Mouse (Mus musculus) adrenal gland, postnatal 4 days (tissue): Measurements from ENCODE around the gene Nacc2. TPM values are rescaled to one million over a fixed set of nuclear protein-coding genes. Genes with fewer than 3 reads are reported as not detected.

ENCODE experiments used
- DNase-seq, 2 experiments: peaks; one replicate each; pipeline ENCODE4 v3.0.0; 2021 to 2022; ENCODE audit warnings: low spot score in 2 of 2, mixed read lengths in 2 of 2
- total RNA-seq, 2 experiments: library from RNA; stranded (reverse); gene quantifications; 2 replicates each; pipeline ENCODE4 v1.2.3; 2021

Nacc2 gene
- total RNA-seq, 2 experiments from 2014 or later = 24.8 to 27.0 TPM

DNA sequence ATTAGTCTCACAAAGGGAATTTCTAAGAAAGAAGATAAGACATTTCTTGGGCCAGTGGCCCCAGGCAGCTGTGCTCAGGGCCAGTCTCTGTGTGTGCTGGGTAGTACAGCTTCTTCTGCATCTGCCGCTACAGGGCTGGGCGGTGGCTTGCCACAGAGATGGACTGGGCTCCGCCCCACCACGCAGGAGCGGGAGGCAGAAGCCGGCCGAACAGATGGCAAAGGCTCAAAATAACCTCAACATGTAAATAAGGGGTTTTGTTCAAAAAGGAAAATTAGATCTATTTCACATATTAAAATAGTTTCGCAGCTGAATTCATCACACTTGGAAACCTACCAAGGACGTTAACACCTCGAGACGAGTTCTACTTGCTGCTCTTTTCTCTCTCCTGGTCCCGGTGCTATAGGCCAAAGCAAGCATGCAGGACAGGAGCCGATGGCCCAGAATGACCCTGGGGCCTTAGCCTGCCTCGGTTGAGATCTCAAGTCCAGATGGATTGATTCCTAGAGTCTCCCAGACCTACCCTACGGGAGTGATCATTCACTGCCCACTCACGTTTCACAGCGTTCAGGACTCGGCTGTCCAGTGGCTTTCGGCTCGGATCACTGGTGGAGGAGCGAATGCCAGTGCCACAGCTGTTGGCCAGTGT is 61.9 kb downstream of the Nacc2 start:
- no peak for DNase-seq

DNA sequence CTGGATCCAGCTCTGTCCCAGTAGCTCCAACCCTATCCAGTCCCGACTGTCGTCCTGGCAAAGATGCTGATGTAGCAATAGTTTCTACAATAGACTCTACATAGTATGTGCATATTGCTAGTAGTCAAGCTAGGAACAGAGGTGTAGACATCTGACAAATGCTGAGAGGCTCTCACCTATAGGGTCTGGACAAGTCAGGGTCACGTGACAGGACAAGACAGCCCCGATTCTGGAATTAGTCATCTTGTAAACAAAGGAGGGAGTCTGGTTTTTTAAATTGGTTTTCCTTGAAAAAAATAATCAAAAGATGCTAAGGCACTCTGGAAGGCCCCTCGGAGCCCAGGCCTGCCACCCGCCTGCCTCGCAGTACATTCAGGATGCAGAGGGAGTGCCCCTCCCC is 66.0 kb downstream of the Nacc2 start:
- DNase-seq = no peak

- no peak for DNase-seq
Measured at GRCm38 (mm10) chr2:26056226-26056625, 66.8 kb downstream of the Nacc2 start.

- no peak for DNase-seq
Measured at GRCm38 (mm10) chr2:26055747-26056102, 67.3 kb downstream of the Nacc2 start.

DNA sequence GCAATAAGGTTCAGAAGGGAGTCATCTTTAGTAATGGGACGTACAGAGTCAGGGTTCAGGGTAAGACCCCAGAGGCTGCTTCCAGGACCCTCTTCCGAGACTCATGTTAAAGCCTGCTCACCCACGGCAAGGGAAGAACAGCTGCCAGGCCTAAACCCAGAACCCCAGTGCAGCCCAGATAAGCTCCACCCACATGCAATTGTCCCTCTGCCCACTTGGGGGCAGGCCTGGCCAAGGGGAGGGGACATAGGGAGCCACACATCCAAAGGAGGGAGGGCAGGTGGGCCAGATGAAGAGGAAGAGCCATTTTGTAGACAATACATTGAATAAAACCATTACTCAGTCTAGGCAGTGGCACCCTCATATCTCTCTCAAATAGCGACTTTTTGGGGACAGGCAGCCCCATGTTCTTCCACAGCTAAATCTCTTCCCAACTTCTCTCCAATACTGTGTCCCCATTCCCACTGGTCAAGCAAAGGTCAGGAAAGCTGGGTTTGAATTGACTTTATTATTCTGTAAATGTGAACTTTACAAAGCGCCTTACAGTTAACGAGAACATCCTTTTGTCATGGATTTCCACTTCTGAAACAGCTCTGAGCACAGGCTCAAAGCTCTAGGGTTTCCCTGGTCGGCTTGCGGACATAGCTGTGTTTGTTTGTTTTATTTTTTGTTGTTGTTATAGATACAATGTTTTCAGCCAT is 67.8 kb downstream of the Nacc2 start:
- DNase-seq = peak; percentile 39 to 49

GRCm38 (mm10) chr2:26052806-26053205 is 70.2 kb downstream of the Nacc2 start:
- DNase-seq = no peak

- DNase-seq = no peak
Measured at GRCm38 (mm10) chr2:26048816-26049215, 74.2 kb downstream of the Nacc2 start.

GRCm38 (mm10) chr2:26044216-26044615 is 78.8 kb downstream of the Nacc2 start:
- no peak for DNase-seq

DNA sequence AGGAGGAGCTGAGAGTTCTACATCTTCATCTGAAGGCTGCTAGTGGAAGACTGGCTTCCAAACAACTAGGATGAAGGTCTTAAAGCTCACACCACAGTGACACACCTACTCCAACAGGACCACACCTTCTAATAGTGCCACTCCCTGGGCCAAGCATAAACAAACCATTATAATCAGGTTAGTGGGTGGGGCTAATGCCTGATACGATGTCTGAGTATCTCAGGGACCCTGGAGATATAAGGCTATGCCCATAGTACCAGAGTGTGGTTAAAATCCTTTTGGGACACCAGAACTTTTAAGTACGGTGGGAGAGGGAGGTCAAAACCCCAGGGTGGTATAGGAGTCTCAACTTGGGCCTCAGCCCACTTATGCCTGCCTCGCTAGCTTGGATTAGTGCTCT is 80.4 kb downstream of the Nacc2 start:
- no peak for DNase-seq

DNA sequence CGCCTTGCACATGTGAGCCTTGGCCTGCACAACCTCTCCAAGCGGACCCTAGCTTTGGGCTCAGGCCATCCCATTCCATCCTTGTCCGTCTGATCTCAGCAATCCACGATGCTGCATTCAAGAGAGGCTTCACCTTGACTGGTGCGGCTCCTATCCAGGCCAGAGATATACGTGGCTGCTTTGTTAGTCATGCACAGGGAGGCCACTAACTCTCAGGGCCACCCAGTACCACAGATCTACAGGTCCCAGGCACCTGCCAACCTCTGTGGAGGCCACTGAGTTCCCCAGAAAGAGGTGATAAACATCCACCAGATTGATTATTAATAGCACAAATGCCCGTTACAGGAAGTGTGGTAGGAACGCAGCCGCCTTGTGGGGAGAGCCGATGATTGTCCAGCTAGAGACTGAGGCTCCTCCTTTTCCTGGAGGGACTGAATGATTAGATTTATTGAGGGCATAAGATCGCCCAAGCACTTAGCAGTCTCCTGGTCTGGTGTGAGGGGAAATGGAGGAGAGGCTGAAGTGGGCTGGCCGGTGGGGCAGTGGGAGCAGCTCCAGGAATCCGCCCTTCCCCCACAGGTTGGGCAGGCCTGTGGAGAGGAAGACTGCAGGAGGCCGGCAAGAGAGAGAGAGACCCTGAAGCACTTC is 81.7 kb downstream of the Nacc2 start:
- DNase-seq = no peak

- no peak for DNase-seq
Measured at GRCm38 (mm10) chr2:26039951-26040350, 83.1 kb downstream of the Nacc2 start.

- DNase-seq = no peak
Measured at GRCm38 (mm10) chr2:26037386-26037785, 85.6 kb downstream of the Nacc2 start.

- no peak for DNase-seq
Measured at GRCm38 (mm10) chr2:26034344-26035050, 88.5 kb downstream of the Nacc2 start.

- DNase-seq = no peak
Measured at GRCm38 (mm10) chr2:26030288-26030687, 92.7 kb downstream of the Nacc2 start.

DNA sequence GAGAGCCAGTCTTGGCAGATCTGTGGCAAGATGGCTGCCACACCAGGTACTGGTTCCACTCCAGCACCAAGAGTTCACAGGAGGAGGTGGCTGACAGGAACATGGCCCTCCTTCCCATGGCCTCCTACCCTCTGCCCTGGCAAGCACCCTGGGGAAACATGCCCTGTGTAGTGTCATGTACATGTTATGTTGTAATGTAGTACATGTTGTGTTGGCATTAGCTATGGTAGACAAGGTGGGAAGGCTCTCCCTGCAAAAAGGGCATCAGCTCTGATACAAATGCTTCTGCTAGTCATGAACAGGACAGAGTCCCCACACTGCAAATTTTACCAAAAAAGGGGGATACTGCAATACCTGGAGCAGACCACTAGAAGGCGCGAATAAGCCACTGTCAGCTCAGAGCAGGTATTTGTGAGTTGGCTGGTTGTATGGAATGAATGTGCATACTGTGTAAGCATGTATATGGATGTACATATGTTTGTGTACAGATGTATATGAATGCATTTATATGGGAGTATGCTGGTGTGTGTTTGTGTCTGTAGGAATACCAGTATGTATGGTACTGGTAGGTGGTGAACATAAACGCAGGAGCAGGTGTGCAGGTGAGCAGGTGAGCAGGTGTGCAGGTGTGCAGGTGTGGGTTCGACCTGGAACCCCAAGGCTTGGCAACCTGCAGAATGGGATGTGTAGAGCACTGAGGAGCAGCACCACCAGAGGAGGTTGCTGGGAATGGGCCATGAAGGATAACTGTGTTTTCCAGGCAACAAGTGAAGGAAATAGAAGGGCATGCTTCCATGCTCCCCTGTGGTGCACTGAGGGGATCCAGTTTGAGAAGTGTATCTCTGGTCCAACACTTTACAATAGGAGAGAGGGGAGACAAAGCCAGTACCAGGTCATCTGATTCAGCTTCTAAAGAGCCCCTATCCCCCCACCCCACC is 98.6 kb downstream of the Nacc2 start:
- DNase-seq = no peak

GRCm38 (mm10) chr2:26022626-26023025 is 100.4 kb downstream of the Nacc2 start:
- DNase-seq = no peak

- no peak for DNase-seq
Measured at GRCm38 (mm10) chr2:26022258-26022565, 100.8 kb downstream of the Nacc2 start.

DNA sequence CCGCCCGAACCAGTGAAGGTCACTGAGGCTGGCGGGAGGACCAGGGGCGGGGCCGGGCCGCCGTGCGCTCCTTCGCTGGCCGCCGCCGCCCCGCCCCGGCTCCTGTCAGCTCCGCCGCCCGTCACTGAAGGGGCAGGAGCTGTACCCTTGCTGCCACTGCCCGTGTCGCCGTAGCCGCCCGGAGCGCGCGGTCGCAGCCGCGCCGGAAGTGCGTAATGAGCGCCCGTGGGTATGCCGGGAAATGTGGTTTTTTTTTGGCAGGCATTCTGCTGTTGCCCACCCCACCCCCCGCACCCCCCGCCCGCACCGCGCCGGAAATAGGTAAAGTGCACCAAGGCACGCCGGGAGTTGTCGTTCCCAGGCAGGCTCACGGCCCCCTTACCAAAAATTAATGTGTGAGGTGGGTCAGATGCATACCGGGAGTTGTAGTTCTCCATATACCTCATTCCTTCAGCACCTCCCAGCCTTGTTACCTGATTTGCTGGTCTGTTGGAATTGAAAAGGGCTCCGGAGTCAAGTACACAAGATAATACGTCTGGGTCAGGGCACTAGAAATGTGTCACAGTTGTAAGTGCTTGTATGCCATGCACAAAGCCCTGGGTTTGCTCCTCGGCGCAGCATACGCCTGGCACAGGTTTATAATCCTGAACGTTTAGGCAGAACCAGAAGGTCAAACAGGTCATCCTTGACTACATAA is 101.3 kb downstream of the Nacc2 start, which contains the start of gene Ubac1:
TSS of gene Ubac1 (minus strand) at position 187 of the 697 bp plus-strand sequence.
- peak; percentile 57 to 81 for DNase-seq

GRCm38 (mm10) chr2:26020714-26021560 is 102.1 kb downstream of the Nacc2 start:
- DNase-seq = peak; percentile 20 to 22
